Mouse (Mus musculus) Patski (cell line): ENCODE measurements around the gene Rbbp6. TPM values are rescaled to one million over a fixed set of nuclear protein-coding genes. Genes with fewer than 3 reads are reported as not detected.

Experiments
- ATAC-seq: fragments of 100-300 bp; one replicate; pipeline ENCODE4 v1.8.0; 2021
- CTCF ChIA-PET: fragments of 350-600 bp; sonication (Branson Sonifier 250); formaldehyde crosslinking; loops from one replicate; lab custom pipeline; 2022; ENCODE audit warnings: inconsistent platforms; lab: Charles Lee
- POLR2A ChIA-PET: fragments of 350-600 bp; sonication (Branson Sonifier 250); formaldehyde crosslinking; loops from one replicate; lab custom pipeline; 2022; ENCODE audit warnings: antibody characterized with exemption, inconsistent platforms; lab: Charles Lee
- DNase-seq: peaks from one replicate; pipeline ENCODE4 v3.0.0-alpha.2; 2011; ENCODE audit warnings: low read depth, low spot score
- H3K27me3 ChIP-seq: fragments of 371-371 bp; one replicate; pipeline ENCODE4 v1.5.1; 2021
- CTCF ChIP-seq: fragments of 100-300 bp; IDR thresholded peaks from one replicate; pipeline ENCODE4 v1.5.1; 2021
- in situ Hi-C: fragments of 300-500 bp; cut with MboI; formaldehyde crosslinking; loops from 3 replicates; pipeline ENCODE4 v1.11.1; 2018; ENCODE audit warnings: low pct_unique_long_range_greater_than_20kb, mixed read lengths
- polyA plus RNA-seq: library from polyadenylated mRNA; unstranded; gene quantifications from one replicate; pipeline ENCODE4 v1.2.3, GENCODE M21; 2021

Rbbp6 gene
- polyA plus RNA-seq, 1 experiment from 2014 or later = 46.4 TPM

- in situ Hi-C loops = no loop called here
- no peak for TF ChIP-seq CTCF
- ATAC-seq (no peak), DNase-seq (no peak)
- POLR2A ChIA-PET = no interaction called here
- CTCF ChIA-PET = no interaction called here
- H3K27me3 ChIP-seq = no peaks in the 10 kb centered on the region
These were observed 5.5 kb downstream of the Rbbp6 start for GRCm38 (mm10) chr7:122970864-122971420.

- no peak for DNase-seq
- POLR2A ChIA-PET = interaction anchor here (0.6 kb wide), 1 partner anchor 52 kb away, joined by 3 read pairs; no protein-coding TSS in a partner anchor
- CTCF ChIA-PET = no interaction called here
- in situ Hi-C loops = no loop called here
- no peaks in the 10 kb centered on the region for H3K27me3 ChIP-seq
- no peak for TF ChIP-seq CTCF
- ATAC-seq = no peak
These were observed 6.7 kb downstream of the Rbbp6 start for GRCm38 (mm10) chr7:122972006-122972689.

GRCm38 (mm10) chr7:122979514-122979913 lies 14.0 kb downstream of the Rbbp6 start:
- in situ Hi-C loops = no loop called here
- no peaks in the 10 kb centered on the region for H3K27me3 ChIP-seq
- POLR2A ChIA-PET = interaction anchor here (0.6 kb wide), 1 partner anchor 23 kb away, joined by 5 read pairs; no protein-coding TSS in a partner anchor
- DNase-seq = no peak
- no peak for ATAC-seq
- TF ChIP-seq CTCF = no peak
- CTCF ChIA-PET = interaction anchor here (1.4 to 1.8 kb wide), 2 partner anchors 9 to 18 kb away, joined by 3 to 5 read pairs; no protein-coding TSS in a partner anchor

- in situ Hi-C loops = loop anchor here (10.0 kb wide), 1 partner anchor 307 kb away; no protein-coding TSS in a partner anchor
- CTCF ChIA-PET = interaction anchor here (0.7 kb wide), 1 partner anchor 18 kb away, joined by 3 read pairs; no protein-coding TSS in a partner anchor
- no peak for TF ChIP-seq CTCF
These were observed 32.7 kb downstream of the Rbbp6 start for GRCm38 (mm10) chr7:122998189-122998588.

GRCm38 (mm10) chr7:122999871-123000396 lies 34.4 kb downstream of the Rbbp6 start:
- CTCF ChIA-PET = no interaction called here
- in situ Hi-C loops = loop anchor here (10.0 kb wide), 1 partner anchor 305 kb away; no protein-coding TSS in a partner anchor

More at GRCm38 (mm10) chr7:122998189-122998588, 32.7 kb downstream of the Rbbp6 start:
- DNase-seq (no peak), ATAC-seq (no peak)
- POLR2A ChIA-PET = interaction anchor here (0.7 kb wide), 1 partner anchor 57 kb away, joined by 3 read pairs; no protein-coding TSS in a partner anchor
- H3K27me3 ChIP-seq = no peaks in the 10 kb centered on the region

GRCm38 (mm10) chr7:123000796-123001195 lies 35.3 kb downstream of the Rbbp6 start:
- no peak for DNase-seq

More at GRCm38 (mm10) chr7:122999871-123000396, 34.4 kb downstream of the Rbbp6 start:
- POLR2A ChIA-PET = no interaction called here
- H3K27me3 ChIP-seq = no peaks in the 10 kb centered on the region
- TF ChIP-seq CTCF = no peak
- ATAC-seq (no peak), DNase-seq (no peak)

GRCm38 (mm10) chr7:123001341-123002027 lies 36.0 kb downstream of the Rbbp6 start:
- in situ Hi-C loops = no loop called here
- ChIA-PET POLR2A (no interaction called here), CTCF (interaction anchor here (1.1 kb wide), 1 partner anchor 20 kb away, joined by 3 read pairs; no protein-coding TSS in a partner anchor)
- H3K27me3 ChIP-seq = no peaks in the 10 kb centered on the region
- ATAC-seq (no peak), DNase-seq (no peak)
- TF ChIP-seq CTCF = no peak

More at GRCm38 (mm10) chr7:123000796-123001195, 35.3 kb downstream of the Rbbp6 start:
- no peak for ATAC-seq
- CTCF ChIA-PET = interaction anchor here (1.1 kb wide), 1 partner anchor 20 kb away, joined by 3 read pairs; no protein-coding TSS in a partner anchor
- POLR2A ChIA-PET = no interaction called here
- H3K27me3 ChIP-seq = no peaks in the 10 kb centered on the region
- in situ Hi-C loops = no loop called here
- no peak for TF ChIP-seq CTCF

GRCm38 (mm10) chr7:123002028-123002410 lies 36.5 kb downstream of the Rbbp6 start:
- no peak for ATAC-seq
- POLR2A ChIA-PET = no interaction called here
- in situ Hi-C loops = no loop called here
- no peak for DNase-seq
- CTCF ChIA-PET = no interaction called here
- no peaks in the 10 kb centered on the region for H3K27me3 ChIP-seq
- no peak for TF ChIP-seq CTCF

GRCm38 (mm10) chr7:123003207-123003606 lies 37.7 kb downstream of the Rbbp6 start:
- in situ Hi-C loops = no loop called here
- ChIA-PET CTCF (no interaction called here), POLR2A (interaction anchor here (0.6 kb wide), 1 partner anchor 50 kb away, joined by 4 read pairs; no protein-coding TSS in a partner anchor)
- TF ChIP-seq CTCF = no peak
- no peak for DNase-seq
- ATAC-seq = no peak
- H3K27me3 ChIP-seq = no peaks in the 10 kb centered on the region

GRCm38 (mm10) chr7:123004442-123004841 lies 39.0 kb downstream of the Rbbp6 start:
- ATAC-seq = no peak
- CTCF ChIA-PET = interaction anchor here (0.9 kb wide), 1 partner anchor 10 kb away, joined by 3 read pairs; no protein-coding TSS in a partner anchor
- in situ Hi-C loops = no loop called here

More at GRCm38 (mm10) chr7:123004442-123004841, 39.0 kb downstream of the Rbbp6 start:
- TF ChIP-seq CTCF = no peak
- POLR2A ChIA-PET = interaction anchor here (0.5 kb wide), 1 partner anchor 42 kb away, joined by 3 read pairs; no protein-coding TSS in a partner anchor
- no peak for DNase-seq
- H3K27me3 ChIP-seq = no peaks in the 10 kb centered on the region
